Mouse (Mus musculus): ENCODE data around the gene Ccdc85b. TPM values are rescaled to one million over a fixed set of nuclear protein-coding genes. Genes with fewer than 3 reads are reported as not detected.

Ccdc85b gene
- polyA plus RNA-seq, 1 experiment from 2014 or later, result 5.7 TPM

DNA sequence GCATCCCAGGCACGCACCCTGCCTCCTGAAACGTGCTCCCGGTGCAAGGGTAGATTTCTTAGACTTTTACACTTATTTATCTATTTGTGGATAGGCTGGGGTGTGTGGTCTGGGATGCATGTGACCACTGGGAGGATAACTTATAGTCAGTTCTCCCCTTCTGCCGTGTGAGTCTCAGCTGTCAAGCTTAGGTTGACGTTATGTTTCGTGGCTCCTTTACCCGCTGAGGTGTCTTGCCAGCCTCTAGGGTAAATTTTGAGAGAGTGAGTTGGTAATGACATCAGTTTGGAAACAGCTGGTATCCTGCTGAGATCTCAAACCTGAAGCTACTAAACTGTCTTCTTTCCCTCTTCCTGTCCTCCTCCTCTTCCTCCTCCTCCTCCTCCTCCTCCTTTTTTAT lies 51.8 kb downstream of the Ccdc85b start:
- Histone ChIP-seq H3K9me3 (replicated peaks; ENCODE audit: control insufficient read depth, low read length) (no peaks in the 10 kb centered on the region), H3K4me2 (ENCODE audit: low read depth, low read length) (peak overlapping the region; percentile 58), H3K4me1 (ENCODE audit: control insufficient read depth, insufficient read depth, low read length) (no peaks in the 10 kb centered on the region), H3K27me3 (ENCODE audit: control insufficient read depth, insufficient read depth, low read length) (no peaks in the 10 kb centered on the region), H3K27ac (ENCODE audit: low read length) (peak overlapping the region; percentile 52; the same call in 1 of the 2 replicates), H3K36me3 (ENCODE audit: control insufficient read depth, insufficient read depth, low read length) (no peaks in the 10 kb centered on the region), H3K4me3 (replicated peaks; ENCODE audit: low read length) (peak overlapping the region; percentile 42), H3K9ac (ENCODE audit: low read length) (peak overlapping the region; percentile 52)
- ATAC-seq (ENCODE audit: insufficient read depth, low FRiP score), result no peak
- 16% methylated on average over 7 of the region's 7 CpGs for WGBS

Other genes starting within 250 kb of the Ccdc85b start
- gene Pacs1, start 184.8 kb downstream of the Ccdc85b start, polyA plus RNA-seq (2015; fragmentation: Nextera tagmentation; extraction: Ambion mirVana), result 13.0 and 13.5 TPM in 2 replicates
- 253 and 275 TPM in 2 replicates for gene Sf3b2, start 162.4 kb downstream of the Ccdc85b start, polyA plus RNA-seq (2015; fragmentation: Nextera tagmentation; extraction: Ambion mirVana)
- 1.7 and 2.1 TPM in 2 replicates for gene Gal3st3, start 159.6 kb downstream of the Ccdc85b start, polyA plus RNA-seq (2015; fragmentation: Nextera tagmentation; extraction: Ambion mirVana)
- not detected in 2 replicates for gene Catsper1, start 122.2 kb downstream of the Ccdc85b start, polyA plus RNA-seq (2015; fragmentation: Nextera tagmentation; extraction: Ambion mirVana)
- gene Cst6, start 108.3 kb downstream of the Ccdc85b start, polyA plus RNA-seq (2015; fragmentation: Nextera tagmentation; extraction: Ambion mirVana), result 28.3 and 42.3 TPM in 2 replicates
- 45.8 and 52.1 TPM in 2 replicates for gene Eif1ad, start 91.2 kb downstream of the Ccdc85b start, polyA plus RNA-seq (2015; fragmentation: Nextera tagmentation; extraction: Ambion mirVana)
- gene Banf1, start 90.7 kb downstream of the Ccdc85b start, polyA plus RNA-seq (2015; fragmentation: Nextera tagmentation; extraction: Ambion mirVana), result 377 and 400 TPM in 2 replicates
- 54.1 and 56.4 TPM in 2 replicates for gene Sart1, start 69.2 kb downstream of the Ccdc85b start, polyA plus RNA-seq (2015; fragmentation: Nextera tagmentation; extraction: Ambion mirVana)
- gene Tsga10ip, start 55.4 kb downstream of the Ccdc85b start, polyA plus RNA-seq (2015; fragmentation: Nextera tagmentation; extraction: Ambion mirVana), result 7.2 and 8.9 TPM in 2 replicates
- gene Drap1, start 32.9 kb downstream of the Ccdc85b start, polyA plus RNA-seq (2015; fragmentation: Nextera tagmentation; extraction: Ambion mirVana), result 203 and 207 TPM in 2 replicates
- 14.3 and 14.8 TPM in 2 replicates for gene AI837181, start 32.8 kb downstream of the Ccdc85b start, polyA plus RNA-seq (2015; fragmentation: Nextera tagmentation; extraction: Ambion mirVana)
- not detected in 2 replicates for gene Fosl1, start 10.3 kb downstream of the Ccdc85b start, polyA plus RNA-seq (2015; fragmentation: Nextera tagmentation; extraction: Ambion mirVana)
- gene Fibp, start 2.7 kb upstream of the Ccdc85b start, polyA plus RNA-seq (2015; fragmentation: Nextera tagmentation; extraction: Ambion mirVana), result 98.3 and 102 TPM in 2 replicates
- gene Ctsw, start 10.6 kb upstream of the Ccdc85b start, polyA plus RNA-seq (2015; fragmentation: Nextera tagmentation; extraction: Ambion mirVana), result 1.6 and 2.2 TPM in 2 replicates
- 156 and 167 TPM in 2 replicates for gene Efemp2, start 16.1 kb upstream of the Ccdc85b start, polyA plus RNA-seq (2015; fragmentation: Nextera tagmentation; extraction: Ambion mirVana)
- 36.5 and 37.6 TPM in 2 replicates for gene Mus81, start 30.5 kb upstream of the Ccdc85b start, polyA plus RNA-seq (2015; fragmentation: Nextera tagmentation; extraction: Ambion mirVana)
- gene Cfl1, start 32.6 kb upstream of the Ccdc85b start, polyA plus RNA-seq (2015; fragmentation: Nextera tagmentation; extraction: Ambion mirVana), result 2,233 and 2,288 TPM in 2 replicates
- gene 1700020D05Rik, start 45.9 kb upstream of the Ccdc85b start, polyA plus RNA-seq (2015; fragmentation: Nextera tagmentation; extraction: Ambion mirVana), result 0.13 TPM in 1 of 2 replicates, not detected in the other
- gene Snx32, start 52.6 kb upstream of the Ccdc85b start, polyA plus RNA-seq (2015; fragmentation: Nextera tagmentation; extraction: Ambion mirVana), result 9.5 and 10.8 TPM in 2 replicates
- 21.5 and 29.5 TPM in 2 replicates for gene Ovol1, start 102.8 kb upstream of the Ccdc85b start, polyA plus RNA-seq (2015; fragmentation: Nextera tagmentation; extraction: Ambion mirVana)
- gene Ap5b1, start 110.1 kb upstream of the Ccdc85b start, polyA plus RNA-seq (2015; fragmentation: Nextera tagmentation; extraction: Ambion mirVana), result 7.4 and 7.8 TPM in 2 replicates
- 109 and 125 TPM in 2 replicates for gene Rnaseh2c, start 144.0 kb upstream of the Ccdc85b start, polyA plus RNA-seq (2015; fragmentation: Nextera tagmentation; extraction: Ambion mirVana)
- gene Kat5, start 152.3 kb upstream of the Ccdc85b start, polyA plus RNA-seq (2015; fragmentation: Nextera tagmentation; extraction: Ambion mirVana), result 43.3 and 45.2 TPM in 2 replicates
- gene Rela, start 179.6 kb upstream of the Ccdc85b start, polyA plus RNA-seq (2015; fragmentation: Nextera tagmentation; extraction: Ambion mirVana), result 47.9 and 50.3 TPM in 2 replicates
- gene Sipa1, start 205.8 kb upstream of the Ccdc85b start, polyA plus RNA-seq (2015; fragmentation: Nextera tagmentation; extraction: Ambion mirVana), result 17.3 and 18.1 TPM in 2 replicates
- 20.0 and 20.2 TPM in 2 replicates for gene Map3k11, start 230.8 kb upstream of the Ccdc85b start, polyA plus RNA-seq (2015; fragmentation: Nextera tagmentation; extraction: Ambion mirVana)
- gene Pcnx3, start 231.0 kb upstream of the Ccdc85b start, polyA plus RNA-seq (2015; fragmentation: Nextera tagmentation; extraction: Ambion mirVana), result 17.2 and 17.4 TPM in 2 replicates
- gene Kcnk7, start 246.5 kb upstream of the Ccdc85b start, polyA plus RNA-seq (2015; fragmentation: Nextera tagmentation; extraction: Ambion mirVana), result 2.0 and 2.2 TPM in 2 replicates

All from stomach, embryonic 16.5 days (tissue).